Comparison of ENCODE assay signal across 25 mouse cellular contexts in the genomic region with DNA sequence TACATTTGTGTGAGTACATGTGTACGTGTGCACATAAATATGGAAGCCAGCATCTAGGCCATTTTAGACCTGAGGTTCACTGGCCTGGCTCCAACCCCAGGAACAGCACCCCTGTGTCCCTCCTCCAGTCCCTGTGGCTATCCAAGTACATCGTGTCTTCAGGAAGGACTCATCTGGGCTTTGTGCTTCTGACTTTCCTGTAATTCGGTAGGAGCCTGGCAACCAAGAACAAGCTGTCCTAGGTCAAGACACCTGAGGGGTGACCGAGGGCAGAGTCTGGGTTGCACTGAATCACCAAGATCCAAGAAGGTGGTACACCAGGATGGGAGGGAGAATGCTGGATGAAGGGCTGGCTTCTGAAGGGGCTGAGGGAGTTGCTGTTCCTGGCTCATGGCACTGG.
A peak's percentile ranks its signal among the peaks of the same experiment; 100 is the strongest.
DNase-seq lines count a peak whose midpoint lies in the region; ATAC-seq and TF ChIP-seq lines count a peak whose summit lies in the region.
"Had no signal": no experiment of that assay in that cellular context is flagged by ENCODE, and none has a peak within 500 bp of the region (broad histone marks: within the 10 kb centered on the region; RNA-seq: fewer than 3 reads in every experiment).

No protein-coding gene starts in this region.

- peak; percentile 90 for DNase-seq in heart, adult 11 months
- DNase-seq in lung, adult 18-20 months: no peak
- DNase-seq in testis, postnatal 10 days (ENCODE audit: low spot score): peak; percentile 38
- no peak for DNase-seq in testis, postnatal 14 days (ENCODE audit: low spot score)
- DNase-seq in midbrain, postnatal 0 days (ENCODE audit: low spot score): no peak
- no peak for DNase-seq in cerebellum, adult 9-10 months
- DNase-seq: cerebellum, adult 8-10 months; cerebellum, postnatal 36 days; gastrocnemius, postnatal 10 days; kidney, adult 2 months; liver, embryonic 13.5 days; lung, adult 2 months; right cerebral cortex, postnatal 4 days; thymus, adult 18-20 months; thymus, postnatal 36 days had no signal

- H3K9me3 ChIP-seq in heart, embryonic 12.5 days (replicated peaks): no peaks in the 10 kb centered on the region
- H3K9me3 ChIP-seq in lung, embryonic 15.5 days: no peaks in the 10 kb centered on the region
- no peaks in the 10 kb centered on the region for H3K9me3 ChIP-seq in midbrain, postnatal 0 days (ENCODE audit: low read length)
- H3K9me3 ChIP-seq: forebrain, embryonic 13.5 days; liver, embryonic 13.5 days had no signal

- no peak overlapping the region for H3K4me2 ChIP-seq in heart, embryonic 12.5 days
- no peak overlapping the region for H3K4me2 ChIP-seq in lung, embryonic 15.5 days
- H3K4me2 ChIP-seq in midbrain, postnatal 0 days (ENCODE audit: low read depth, low read length, poor library complexity, severe bottlenecking): no peak overlapping the region
- H3K4me2 ChIP-seq: forebrain, embryonic 13.5 days; heart, embryonic 11.5 days; hindbrain, embryonic 14.5 days; liver, embryonic 13.5 days had no signal

- TF ChIP-seq CTCF in midbrain, postnatal 0 days (IDR thresholded peaks at IDR 0.05): no peak

- H3K27me3 ChIP-seq in heart, embryonic 12.5 days (replicated peaks): peaks cover 7% of the 10 kb centered on the region
- H3K27me3 ChIP-seq in lung, embryonic 15.5 days: no peaks in the 10 kb centered on the region
- H3K27me3 ChIP-seq in midbrain, postnatal 0 days (ENCODE audit: insufficient read depth, low read length): no peaks in the 10 kb centered on the region
- H3K27me3 ChIP-seq: liver, embryonic 13.5 days; Patski had no signal

- H3K36me3 ChIP-seq in heart, embryonic 12.5 days: no peaks in the 10 kb centered on the region
- H3K36me3 ChIP-seq in lung, embryonic 15.5 days: no peaks in the 10 kb centered on the region
- H3K36me3 ChIP-seq in midbrain, postnatal 0 days (ENCODE audit: insufficient read depth, low read length): no peaks in the 10 kb centered on the region
- H3K36me3 ChIP-seq: liver, embryonic 13.5 days had no signal

- 74% methylated on average over 4 of the region's 4 CpGs for WGBS in heart, embryonic 12.5 days
- WGBS in lung, embryonic 15.5 days: 77% methylated on average over 4 of the region's 4 CpGs
- 92% methylated on average over 4 of the region's 4 CpGs for WGBS in midbrain, postnatal 0 days

- H3K4me3 ChIP-seq in heart, embryonic 12.5 days: no peak overlapping the region
- no peak overlapping the region for H3K4me3 ChIP-seq in lung, embryonic 15.5 days
- no peak overlapping the region for H3K4me3 ChIP-seq in midbrain, postnatal 0 days (ENCODE audit: low read depth, low read length)
- H3K4me3 ChIP-seq: erythroblast, embryonic 14.5 days; forebrain, embryonic 13.5 days; liver, embryonic 13.5 days had no signal

- H3K27ac ChIP-seq in heart, embryonic 12.5 days (ENCODE audit: poor library complexity, severe bottlenecking): no peak overlapping the region
- H3K27ac ChIP-seq in lung, embryonic 15.5 days: 0 out of 2 replicates have a peak overlapping the region, but pooled peaks have one; percentile 47
- H3K27ac ChIP-seq in midbrain, postnatal 0 days (ENCODE audit: low read depth, low read length): no peak overlapping the region
- H3K27ac ChIP-seq: forebrain, embryonic 13.5 days; hindbrain, embryonic 14.5 days; kidney, postnatal 0 days; liver, embryonic 13.5 days; macrophage had no signal

- no peaks in the 10 kb centered on the region for H3K4me1 ChIP-seq in heart, embryonic 12.5 days (replicated peaks)
- H3K4me1 ChIP-seq in lung, embryonic 15.5 days: no peaks in the 10 kb centered on the region; the same call in 1 of the 2 replicates
- H3K4me1 ChIP-seq in midbrain, postnatal 0 days (ENCODE audit: insufficient read depth, low read length): no peaks in the 10 kb centered on the region
- H3K4me1 ChIP-seq: liver, embryonic 13.5 days had no signal

- ATAC-seq in heart, embryonic 12.5 days (ENCODE audit: insufficient number of reproducible peaks, low FRiP score): no peak
- ATAC-seq in lung, embryonic 15.5 days (ENCODE audit: borderline replicate concordance, extremely low read depth, low FRiP score, low TSS enrichment): no peak
- ATAC-seq in midbrain, postnatal 0 days (ENCODE audit: low FRiP score): 0 out of 2 replicates have a peak, but pooled peaks have one; percentile 22
- ATAC-seq: forebrain, embryonic 13.5 days; inflammation-experienced regulatory T-cells, adult 6 months; Patski had no signal

- no peak overlapping the region for H3K9ac ChIP-seq in heart, embryonic 12.5 days
- no peak overlapping the region for H3K9ac ChIP-seq in lung, embryonic 15.5 days
- H3K9ac ChIP-seq in midbrain, postnatal 0 days (replicated peaks; ENCODE audit: low read length, poor library complexity, severe bottlenecking): no peak overlapping the region
- H3K9ac ChIP-seq: forebrain, embryonic 13.5 days; hindbrain, embryonic 14.5 days; liver, embryonic 13.5 days had no signal

Comparison
In these comparisons a context has a peak if more than half of its experiments do, and no peak if none do; other contexts are left out.
1. DNase-seq: peak in heart, adult 11 months (single experiment) and testis, postnatal 10 days (single experiment); none in lung, adult 18-20 months (0 of 2), testis, postnatal 14 days (single experiment), midbrain, postnatal 0 days (single experiment) and cerebellum, adult 9-10 months (single experiment).